Mouse (Mus musculus): ENCODE measurements around the gene Serpina5. TPM values are rescaled to one million over a fixed set of nuclear protein-coding genes. Genes with fewer than 3 reads are reported as not detected.

The Serpina5 gene
- not detected for polyA plus RNA-seq (2014; fragmentation: Illumina TruSeq; extraction: RNeasy Lipid Tissue Mini Kit (QIAGEN cat#74804); ENCODE audit: low read depth, low replicate concordance)

DNA sequence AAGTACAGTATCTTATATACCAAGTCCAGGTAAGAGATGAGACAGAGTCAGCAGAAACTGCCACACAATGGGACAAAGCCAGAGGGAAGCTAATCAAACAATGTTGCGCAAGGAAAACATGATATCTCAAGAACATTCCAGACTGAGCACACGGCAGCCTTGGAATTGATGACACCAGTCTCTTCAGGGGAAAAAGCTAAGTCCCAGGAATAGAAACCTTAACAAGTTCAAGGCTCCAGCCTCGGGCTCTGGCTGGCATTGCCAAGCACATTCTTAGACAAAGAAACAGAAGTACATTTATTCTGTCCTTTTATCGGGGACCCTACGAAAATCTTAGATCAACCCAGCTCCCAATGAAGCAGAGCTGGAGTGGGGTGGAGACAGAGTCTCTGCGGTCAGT is at the start of gene Serpina5:
Gene Serpina5, plus strand, starts transcription at position 346 of the 400 bp plus-strand sequence.

DNA sequence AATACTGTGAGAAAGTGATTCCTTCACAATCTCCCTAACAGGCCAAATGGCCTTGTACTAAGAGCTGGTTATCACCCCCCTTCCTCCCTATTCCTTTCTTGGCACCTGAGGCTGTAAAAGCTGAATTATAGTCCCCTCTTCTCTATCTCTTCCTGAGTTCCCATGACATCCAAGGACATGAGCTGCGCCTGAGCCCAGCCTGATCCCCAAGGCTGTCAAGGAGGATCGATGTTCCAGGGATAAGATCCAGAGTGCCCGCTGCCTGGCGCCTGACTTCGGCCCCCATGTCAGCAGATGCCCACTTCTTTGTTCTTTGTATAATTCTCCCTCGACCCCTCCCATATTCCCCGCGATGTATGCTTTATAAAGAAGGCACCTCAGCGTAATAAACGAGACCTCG is 11.4 kb downstream of the Serpina5 start, which contains the start of gene Serpina3a:
Gene Serpina3a, plus strand, starts transcription at position 392 of the 400 bp plus-strand sequence.

GRCm38 (mm10) chr12:104127696-104128095 is 26.8 kb downstream of the Serpina5 start, which contains the start of gene Serpina3b:
Gene Serpina3b (plus strand): TSS chr12:104127996.

DNA sequence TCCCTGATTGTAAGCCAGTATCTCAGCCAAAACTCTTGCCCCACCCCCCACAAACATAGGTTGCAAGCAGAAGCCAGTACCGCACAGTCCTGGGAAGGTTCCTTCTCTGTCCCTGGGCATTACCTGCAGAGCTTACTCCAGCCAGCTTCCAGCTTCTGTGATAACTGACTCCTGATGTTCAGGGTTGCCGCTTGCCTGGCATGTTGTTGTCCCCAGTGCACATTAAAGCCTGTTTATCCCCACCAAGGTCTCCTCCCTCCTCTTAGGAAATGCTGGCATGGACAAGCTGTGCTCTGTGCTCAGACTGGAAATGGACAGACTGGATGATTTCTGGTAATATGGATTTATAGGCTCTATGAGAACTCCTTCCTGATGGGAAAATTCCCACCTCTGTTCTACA is 52.7 kb downstream of the Serpina5 start, which contains the start of gene Serpina3c:
Gene Serpina3c, minus strand, starts transcription at position 215 of the 400 bp plus-strand sequence.

Other genes starting within 250 kb of the Serpina5 start
- 8.7 TPM for gene Serpina1a, start 237.6 kb upstream of the Serpina5 start, polyA plus RNA-seq (2014; fragmentation: Illumina TruSeq; extraction: RNeasy Lipid Tissue Mini Kit (QIAGEN cat#74804); ENCODE audit: low read depth, low replicate concordance)
- gene Serpina1c, start 196.2 kb upstream of the Serpina5 start, polyA plus RNA-seq (2014; fragmentation: Illumina TruSeq; extraction: RNeasy Lipid Tissue Mini Kit (QIAGEN cat#74804); ENCODE audit: low read depth, low replicate concordance) = 1.6 TPM
- gene Serpina1e, start 142.1 kb upstream of the Serpina5 start, polyA plus RNA-seq (2014; fragmentation: Illumina TruSeq; extraction: RNeasy Lipid Tissue Mini Kit (QIAGEN cat#74804); ENCODE audit: low read depth, low replicate concordance) = not detected
- not detected for gene Serpina11, start 111.2 kb upstream of the Serpina5 start, polyA plus RNA-seq (2014; fragmentation: Illumina TruSeq; extraction: RNeasy Lipid Tissue Mini Kit (QIAGEN cat#74804); ENCODE audit: low read depth, low replicate concordance)
- gene Serpina9, start 87.4 kb upstream of the Serpina5 start, polyA plus RNA-seq (2014; fragmentation: Illumina TruSeq; extraction: RNeasy Lipid Tissue Mini Kit (QIAGEN cat#74804); ENCODE audit: low read depth, low replicate concordance) = not detected
- not detected for gene Serpina12, start 56.7 kb upstream of the Serpina5 start, polyA plus RNA-seq (2014; fragmentation: Illumina TruSeq; extraction: RNeasy Lipid Tissue Mini Kit (QIAGEN cat#74804); ENCODE audit: low read depth, low replicate concordance)
- gene Serpina3a, start 11.6 kb downstream of the Serpina5 start, polyA plus RNA-seq (2014; fragmentation: Illumina TruSeq; extraction: RNeasy Lipid Tissue Mini Kit (QIAGEN cat#74804); ENCODE audit: low read depth, low replicate concordance) = not detected
- gene Serpina3b, start 26.9 kb downstream of the Serpina5 start, polyA plus RNA-seq (2014; fragmentation: Illumina TruSeq; extraction: RNeasy Lipid Tissue Mini Kit (QIAGEN cat#74804); ENCODE audit: low read depth, low replicate concordance) = not detected
- not detected for gene Serpina3c, start 52.8 kb downstream of the Serpina5 start, polyA plus RNA-seq (2014; fragmentation: Illumina TruSeq; extraction: RNeasy Lipid Tissue Mini Kit (QIAGEN cat#74804); ENCODE audit: low read depth, low replicate concordance)
- 0.20 TPM for gene Serpina3f, start 113.4 kb downstream of the Serpina5 start, polyA plus RNA-seq (2014; fragmentation: Illumina TruSeq; extraction: RNeasy Lipid Tissue Mini Kit (QIAGEN cat#74804); ENCODE audit: low read depth, low replicate concordance)
- not detected for gene Serpina3g, start 135.1 kb downstream of the Serpina5 start, polyA plus RNA-seq (2014; fragmentation: Illumina TruSeq; extraction: RNeasy Lipid Tissue Mini Kit (QIAGEN cat#74804); ENCODE audit: low read depth, low replicate concordance)
- gene Serpina3i, start 162.0 kb downstream of the Serpina5 start, polyA plus RNA-seq (2014; fragmentation: Illumina TruSeq; extraction: RNeasy Lipid Tissue Mini Kit (QIAGEN cat#74804); ENCODE audit: low read depth, low replicate concordance) = not detected
- not detected for gene Serpina3j, start 213.4 kb downstream of the Serpina5 start, polyA plus RNA-seq (2014; fragmentation: Illumina TruSeq; extraction: RNeasy Lipid Tissue Mini Kit (QIAGEN cat#74804); ENCODE audit: low read depth, low replicate concordance)
- gene Serpina3k, start 237.4 kb downstream of the Serpina5 start, polyA plus RNA-seq (2014; fragmentation: Illumina TruSeq; extraction: RNeasy Lipid Tissue Mini Kit (QIAGEN cat#74804); ENCODE audit: low read depth, low replicate concordance) = 1.1 TPM
- not detected for gene Serpina3m, start 237.4 kb downstream of the Serpina5 start, polyA plus RNA-seq (2014; fragmentation: Illumina TruSeq; extraction: RNeasy Lipid Tissue Mini Kit (QIAGEN cat#74804); ENCODE audit: low read depth, low replicate concordance)

All from kidney, adult 10 weeks (tissue).